Mouse (Mus musculus) CH12F3 (cell line): ENCODE results near the gene Frmd6.

ENCODE experiments used
- in situ Hi-C: fragments of 300-500 bp; cut with MboI; formaldehyde crosslinking; loops from 2 replicates; pipeline ENCODE4 v1.14.3; 2020; ENCODE audit warnings: low sequenced_read_pairs

The Frmd6 gene

GRCm38 (mm10) chr12:70849517-70850291, 24.4 kb downstream of the Frmd6 start:
- in situ Hi-C loops: no loop called here

- in situ Hi-C loops: no loop called here
Observed at GRCm38 (mm10) chr12:70851342-70851960, 26.1 kb downstream of the Frmd6 start.

- in situ Hi-C loops: no loop called here
Observed at GRCm38 (mm10) chr12:70853026-70853425, 27.7 kb downstream of the Frmd6 start.

GRCm38 (mm10) chr12:70855678-70856077, 30.4 kb downstream of the Frmd6 start:
- in situ Hi-C loops: no loop called here

GRCm38 (mm10) chr12:70856776-70857175, 31.5 kb downstream of the Frmd6 start:
- in situ Hi-C loops: no loop called here

GRCm38 (mm10) chr12:70863281-70863680, 38.0 kb downstream of the Frmd6 start:
- in situ Hi-C loops: no loop called here

- in situ Hi-C loops: no loop called here
Observed at GRCm38 (mm10) chr12:70867780-70868179, 42.5 kb downstream of the Frmd6 start.

GRCm38 (mm10) chr12:70868190-70868987, 43.1 kb downstream of the Frmd6 start:
- in situ Hi-C loops: no loop called here

GRCm38 (mm10) chr12:70868988-70869291, 43.6 kb downstream of the Frmd6 start:
- in situ Hi-C loops: no loop called here

- in situ Hi-C loops: no loop called here
Observed at GRCm38 (mm10) chr12:70873544-70873943, 48.2 kb downstream of the Frmd6 start.

GRCm38 (mm10) chr12:70876270-70876998, 51.1 kb downstream of the Frmd6 start:
- in situ Hi-C loops: no loop called here

- in situ Hi-C loops: no loop called here
Observed at GRCm38 (mm10) chr12:70877926-70878710, 52.8 kb downstream of the Frmd6 start.

GRCm38 (mm10) chr12:70880396-70880975, 55.2 kb downstream of the Frmd6 start:
- in situ Hi-C loops: no loop called here

- in situ Hi-C loops: no loop called here
Observed at GRCm38 (mm10) chr12:70881340-70881739, 56.0 kb downstream of the Frmd6 start.

GRCm38 (mm10) chr12:70881854-70882253, 56.5 kb downstream of the Frmd6 start:
- in situ Hi-C loops: no loop called here

GRCm38 (mm10) chr12:70883141-70883540, 57.8 kb downstream of the Frmd6 start:
- in situ Hi-C loops: no loop called here

GRCm38 (mm10) chr12:70884113-70884512, 58.8 kb downstream of the Frmd6 start:
- in situ Hi-C loops: no loop called here

GRCm38 (mm10) chr12:70884973-70885372, 59.7 kb downstream of the Frmd6 start:
- in situ Hi-C loops: no loop called here

- in situ Hi-C loops: no loop called here
Observed at GRCm38 (mm10) chr12:70885576-70885975, 60.3 kb downstream of the Frmd6 start.

GRCm38 (mm10) chr12:70890405-70890804, 65.1 kb downstream of the Frmd6 start:
- in situ Hi-C loops: no loop called here
